Mouse (Mus musculus): ENCODE data around the gene Myo1b. TPM values are rescaled to one million over a fixed set of nuclear protein-coding genes. Genes with fewer than 3 reads are reported as not detected.

Myo1b gene
- total and polyA plus RNA-seq, 2 experiments from 2014 or later: 27.9 to 44.7 TPM

DNA sequence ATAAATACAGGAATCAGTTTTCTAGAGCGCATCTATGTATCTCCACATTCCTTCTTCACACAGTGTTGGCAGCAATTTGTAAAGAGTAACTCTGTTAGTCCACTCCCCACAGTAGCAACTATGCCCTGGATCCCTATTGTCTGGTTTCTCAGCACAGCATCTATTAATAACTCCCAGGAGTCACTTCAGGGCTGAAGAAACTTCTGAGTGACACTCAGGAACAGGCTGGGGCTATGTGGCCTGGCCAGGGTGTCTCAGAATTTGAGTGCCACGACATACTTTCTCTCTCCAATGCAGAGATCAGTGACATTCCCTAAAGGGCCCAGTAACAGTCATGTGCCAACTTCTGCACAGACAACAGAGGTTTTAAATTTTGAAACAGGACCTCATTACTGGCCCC, 167.6 kb downstream of the Myo1b start:
- no peak for TF ChIP-seq CTCF (IDR thresholded peaks at IDR 0.05; ENCODE audit: low read depth)
- Histone ChIP-seq H3K9me3 (ENCODE audit: low read length) (no peaks in the 10 kb centered on the region), H3K27ac (no peak overlapping the region), H3K36me3 (ENCODE audit: insufficient read depth, low read length) (no peaks in the 10 kb centered on the region), H3K9ac (replicated peaks; ENCODE audit: low read length) (no peak overlapping the region), H3K4me1 (ENCODE audit: insufficient read depth, low read length) (no peaks in the 10 kb centered on the region), H3K4me3 (ENCODE audit: low read length) (no peak overlapping the region), H3K27me3 (ENCODE audit: insufficient read depth, low read length) (no peaks in the 10 kb centered on the region), H3K4me2 (ENCODE audit: low read depth, low read length) (no peak overlapping the region)
- DNase-seq (ENCODE audit: low spot score) (no peak), ATAC-seq (no peak)
- WGBS: 80% methylated on average over 2 of the region's 2 CpGs

DNA sequence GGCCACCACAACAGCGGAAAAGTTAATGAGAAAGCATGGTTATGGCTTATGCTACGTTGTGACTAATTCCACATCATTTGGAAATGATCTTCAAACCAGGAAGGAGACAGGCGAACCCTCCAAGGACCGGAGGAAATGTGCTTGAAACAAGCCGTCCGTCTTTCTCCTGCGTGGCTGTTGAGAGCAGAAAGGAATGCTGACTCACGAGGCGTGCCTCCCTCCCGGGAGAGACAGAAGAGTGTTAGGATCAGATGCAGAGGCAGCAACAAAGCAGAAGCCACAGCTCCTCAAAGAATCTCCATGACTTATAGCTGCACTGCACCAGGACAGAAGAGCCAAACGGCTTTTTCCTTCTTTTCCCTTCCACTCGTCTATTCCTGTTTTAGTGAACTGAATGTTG, 168.4 kb downstream of the Myo1b start:
- no peaks in the 10 kb centered on the region for H3K4me1 ChIP-seq (ENCODE audit: insufficient read depth, low read length)
- no peak overlapping the region for H3K27ac ChIP-seq
- no peak overlapping the region for H3K9ac ChIP-seq (replicated peaks; ENCODE audit: low read length)
- ATAC-seq: no peak
- H3K4me2 ChIP-seq (ENCODE audit: low read depth, low read length): no peak overlapping the region
- no peaks in the 10 kb centered on the region for H3K27me3 ChIP-seq (ENCODE audit: insufficient read depth, low read length)
- no peaks in the 10 kb centered on the region for H3K36me3 ChIP-seq (ENCODE audit: insufficient read depth, low read length)
- DNase-seq (ENCODE audit: low spot score): peak; percentile 32
- 34% methylated on average over 12 of the region's 12 CpGs for WGBS
- TF ChIP-seq CTCF (IDR thresholded peaks at IDR 0.05; ENCODE audit: low read depth): no peak
- H3K9me3 ChIP-seq (ENCODE audit: low read length): no peaks in the 10 kb centered on the region
- no peak overlapping the region for H3K4me3 ChIP-seq (ENCODE audit: low read length)

DNA sequence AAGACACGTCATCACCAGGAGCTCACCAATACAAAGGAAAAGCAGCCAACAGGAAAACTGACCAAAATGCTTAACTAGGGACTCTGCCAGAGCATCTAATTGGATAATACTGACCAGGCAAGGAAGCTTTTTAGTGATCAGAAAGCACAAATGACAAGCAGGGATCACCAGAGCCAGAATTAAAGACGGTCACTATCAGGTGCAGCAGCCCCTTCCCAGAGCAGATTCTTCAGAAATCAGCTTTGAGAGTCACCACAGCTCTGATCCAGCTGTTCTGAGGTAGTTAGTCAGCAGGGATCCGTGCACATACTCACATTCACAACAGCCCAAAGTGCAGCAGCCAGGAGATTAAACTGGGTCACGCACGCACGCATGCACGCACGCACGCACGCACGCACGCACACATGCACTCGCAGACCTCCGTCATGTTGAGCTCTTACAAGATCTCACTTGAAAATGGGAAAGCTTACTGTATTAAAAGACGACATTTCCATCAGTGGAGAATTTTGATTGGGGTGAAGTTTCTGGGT, 169.1 kb downstream of the Myo1b start:
- Histone ChIP-seq H3K27ac (no peak overlapping the region), H3K9me3 (ENCODE audit: low read length) (no peaks in the 10 kb centered on the region), H3K4me1 (ENCODE audit: insufficient read depth, low read length) (no peaks in the 10 kb centered on the region), H3K4me3 (ENCODE audit: low read length) (no peak overlapping the region), H3K36me3 (ENCODE audit: insufficient read depth, low read length) (no peaks in the 10 kb centered on the region), H3K4me2 (ENCODE audit: low read depth, low read length) (no peak overlapping the region), H3K27me3 (ENCODE audit: insufficient read depth, low read length) (no peaks in the 10 kb centered on the region), H3K9ac (replicated peaks; ENCODE audit: low read length) (no peak overlapping the region)
- ATAC-seq (0 out of 2 replicates have a peak, but pooled peaks have one; percentile 29), DNase-seq (ENCODE audit: low spot score) (no peak)
- 81% methylated on average over 15 of the region's 15 CpGs for WGBS
- no peak for TF ChIP-seq CTCF (IDR thresholded peaks at IDR 0.05; ENCODE audit: low read depth)

DNA sequence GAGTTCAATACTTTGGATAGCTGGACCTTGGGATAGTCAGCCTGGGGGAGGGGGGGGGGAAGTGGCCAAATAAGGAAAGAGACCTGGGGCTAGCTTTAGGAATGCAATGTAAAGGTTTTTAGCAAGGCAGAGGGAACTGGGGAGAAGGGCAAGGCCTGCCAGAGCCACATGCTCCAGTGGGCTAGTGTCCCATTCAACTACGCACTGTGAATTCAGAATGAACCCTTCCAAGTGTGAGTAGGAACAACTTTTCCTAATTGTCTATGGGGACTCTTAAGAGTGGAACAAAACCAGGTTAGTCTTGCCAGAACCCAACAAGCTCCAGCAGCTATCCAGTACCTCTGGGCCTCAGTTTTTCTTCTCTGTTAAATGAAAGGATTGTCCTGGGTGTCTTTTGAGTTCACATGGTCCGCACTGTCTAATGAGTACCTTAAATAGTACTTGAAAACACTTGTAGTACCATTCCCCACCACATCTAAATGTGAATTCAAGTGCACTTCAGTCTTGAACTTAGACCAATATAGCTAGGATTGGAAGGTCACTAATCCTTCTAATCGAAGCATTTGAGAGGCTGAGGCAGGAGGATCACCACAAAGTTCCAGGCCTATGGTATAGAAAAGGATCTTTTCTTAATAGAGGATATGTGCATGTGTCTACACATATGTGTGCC, 172.0 kb downstream of the Myo1b start:
- no peak overlapping the region for H3K27ac ChIP-seq
- no peaks in the 10 kb centered on the region for H3K9me3 ChIP-seq (ENCODE audit: low read length)
- H3K9ac ChIP-seq (replicated peaks; ENCODE audit: low read length): no peak overlapping the region
- no peak for TF ChIP-seq CTCF (IDR thresholded peaks at IDR 0.05; ENCODE audit: low read depth)
- no peaks in the 10 kb centered on the region for H3K36me3 ChIP-seq (ENCODE audit: insufficient read depth, low read length)
- no peak overlapping the region for H3K4me2 ChIP-seq (ENCODE audit: low read depth, low read length)
- H3K4me1 ChIP-seq (ENCODE audit: insufficient read depth, low read length): no peaks in the 10 kb centered on the region
- 94% methylated on average over 3 of the region's 3 CpGs for WGBS
- no peaks in the 10 kb centered on the region for H3K27me3 ChIP-seq (ENCODE audit: insufficient read depth, low read length)
- H3K4me3 ChIP-seq (ENCODE audit: low read length): no peak overlapping the region
- ATAC-seq: no peak
- DNase-seq (ENCODE audit: low spot score): no peak

DNA sequence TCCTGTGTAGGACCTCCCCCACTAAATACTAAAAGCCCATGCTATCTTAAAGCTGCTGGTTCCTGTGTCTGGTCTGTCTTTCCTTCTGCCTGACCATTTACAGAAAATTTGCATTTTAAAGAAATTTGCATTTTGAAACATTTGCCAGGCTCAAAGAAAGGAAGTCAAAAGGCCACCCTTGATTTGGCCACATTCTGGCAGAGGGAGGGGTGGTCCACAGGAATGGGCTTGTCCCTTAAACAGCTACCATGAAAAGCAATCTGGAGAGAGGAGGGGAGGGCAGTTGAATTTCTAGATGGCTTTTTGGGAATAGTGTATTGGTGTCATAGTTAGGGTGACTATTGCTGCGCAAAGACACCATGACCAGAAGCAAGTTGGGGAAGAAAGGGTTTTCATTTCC, 173.3 kb downstream of the Myo1b start:
- Histone ChIP-seq H3K27ac (no peak overlapping the region), H3K9ac (replicated peaks; ENCODE audit: low read length) (no peak overlapping the region), H3K4me2 (ENCODE audit: low read depth, low read length) (no peak overlapping the region), H3K9me3 (ENCODE audit: low read length) (no peaks in the 10 kb centered on the region), H3K27me3 (ENCODE audit: insufficient read depth, low read length) (no peaks in the 10 kb centered on the region), H3K4me1 (ENCODE audit: insufficient read depth, low read length) (no peaks in the 10 kb centered on the region), H3K4me3 (ENCODE audit: low read length) (no peak overlapping the region), H3K36me3 (ENCODE audit: insufficient read depth, low read length) (no peaks in the 10 kb centered on the region)
- no peak for ATAC-seq
- WGBS: 96% methylated on average over 1 of the region's 1 CpGs
- no peak for DNase-seq (ENCODE audit: low spot score)
- TF ChIP-seq CTCF (IDR thresholded peaks at IDR 0.05; ENCODE audit: low read depth): no peak

DNA sequence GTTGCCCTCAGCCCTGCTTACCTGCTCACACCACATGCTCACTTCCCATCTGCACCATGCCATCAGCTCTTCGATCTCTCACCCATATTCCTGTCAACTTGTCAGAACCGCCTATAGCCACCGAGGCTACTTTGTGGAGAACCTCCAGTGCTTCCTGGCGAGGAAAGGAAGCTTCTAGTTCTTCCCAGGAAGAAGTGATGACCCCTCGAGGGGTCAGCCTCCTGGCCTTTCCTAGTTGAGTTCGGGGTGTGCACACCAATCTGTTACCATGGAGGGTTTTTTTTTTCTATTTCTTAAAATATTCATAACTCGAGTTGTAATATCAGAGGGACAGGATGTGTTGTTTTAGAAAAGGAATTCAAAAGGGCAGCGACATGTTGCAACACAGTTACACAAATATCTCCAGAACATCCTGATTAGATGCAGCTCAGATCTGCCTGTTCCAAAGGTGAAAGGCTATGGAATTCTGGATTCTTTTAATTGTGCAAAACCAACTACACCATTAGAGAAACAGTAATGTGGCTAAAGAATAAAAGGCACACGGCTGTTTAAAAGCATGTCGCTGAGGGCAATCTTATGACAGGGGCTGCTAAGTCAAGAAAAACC, 175.1 kb downstream of the Myo1b start:
- no peak for TF ChIP-seq CTCF (IDR thresholded peaks at IDR 0.05; ENCODE audit: low read depth)
- no peaks in the 10 kb centered on the region for H3K27me3 ChIP-seq (ENCODE audit: insufficient read depth, low read length)
- no peak for DNase-seq (ENCODE audit: low spot score)
- no peak overlapping the region for H3K4me2 ChIP-seq (ENCODE audit: low read depth, low read length)
- ATAC-seq: no peak
- H3K9me3 ChIP-seq (ENCODE audit: low read length): no peaks in the 10 kb centered on the region
- no peak overlapping the region for H3K4me3 ChIP-seq (ENCODE audit: low read length)
- WGBS: 87% methylated on average over 10 of the region's 10 CpGs
- no peak overlapping the region for H3K27ac ChIP-seq
- H3K4me1 ChIP-seq (ENCODE audit: insufficient read depth, low read length): no peaks in the 10 kb centered on the region
- H3K9ac ChIP-seq (replicated peaks; ENCODE audit: low read length): no peak overlapping the region
- H3K36me3 ChIP-seq (ENCODE audit: insufficient read depth, low read length): no peaks in the 10 kb centered on the region

All from hindbrain, postnatal 0 days (tissue).